Mouse (Mus musculus): ENCODE results near the gene Gm20388. TPM values are rescaled to one million over a fixed set of nuclear protein-coding genes. Genes with fewer than 3 reads are reported as not detected.

Gene Gm20388
- polyA plus RNA-seq, 1 experiment, result 28.1 TPM

GRCm38 (mm10) chr8:121344486-121344885 lies 1433.8 kb downstream of the Gm20388 start:
- no peak overlapping the region for H3K27ac ChIP-seq (ENCODE audit: insufficient read depth, low read length)
- H3K9me3 ChIP-seq (replicated peaks; ENCODE audit: control insufficient read depth, insufficient read depth, low read length, poor library complexity, severe bottlenecking), result no peaks in the 10 kb centered on the region
- H3K4me1 ChIP-seq (ENCODE audit: control insufficient read depth, insufficient read depth, low read length), result no peaks in the 10 kb centered on the region
- no peaks in the 10 kb centered on the region for H3K36me3 ChIP-seq (ENCODE audit: control insufficient read depth, insufficient read depth, low read length, poor library complexity, severe bottlenecking)
- no peaks in the 10 kb centered on the region for H3K27me3 ChIP-seq (ENCODE audit: control insufficient read depth, insufficient read depth, low read length, poor library complexity, severe bottlenecking)
- no peak for TF ChIP-seq CTCF (IDR thresholded peaks at IDR 0.05; ENCODE audit: low read depth, low read length)
- TF ChIP-seq EP300 (IDR thresholded peaks at IDR 0.05; ENCODE audit: insufficient read depth, low read depth, low read length), result no peak
- TF ChIP-seq POLR2A (IDR thresholded peaks at IDR 0.05; ENCODE audit: insufficient read depth, low read length), result no peak
- H3K4me3 ChIP-seq (ENCODE audit: low read depth, low read length), result no peak overlapping the region
- no peak overlapping the region for H3K9ac ChIP-seq (ENCODE audit: low read depth, poor library complexity, severe bottlenecking)

GRCm38 (mm10) chr8:121346175-121346574 lies 1435.5 kb downstream of the Gm20388 start:
- Histone ChIP-seq H3K36me3 (ENCODE audit: control insufficient read depth, insufficient read depth, low read length, poor library complexity, severe bottlenecking) (no peaks in the 10 kb centered on the region), H3K9me3 (replicated peaks; ENCODE audit: control insufficient read depth, insufficient read depth, low read length, poor library complexity, severe bottlenecking) (no peaks in the 10 kb centered on the region), H3K4me1 (ENCODE audit: control insufficient read depth, insufficient read depth, low read length) (no peaks in the 10 kb centered on the region), H3K27ac (ENCODE audit: insufficient read depth, low read length) (no peak overlapping the region), H3K27me3 (ENCODE audit: control insufficient read depth, insufficient read depth, low read length, poor library complexity, severe bottlenecking) (no peaks in the 10 kb centered on the region), H3K9ac (ENCODE audit: low read depth, poor library complexity, severe bottlenecking) (no peak overlapping the region), H3K4me3 (ENCODE audit: low read depth, low read length) (no peak overlapping the region)
- TF ChIP-seq CTCF (IDR thresholded peaks at IDR 0.05; ENCODE audit: low read depth, low read length) (no peak), POLR2A (IDR thresholded peaks at IDR 0.05; ENCODE audit: insufficient read depth, low read length) (no peak), EP300 (IDR thresholded peaks at IDR 0.05; ENCODE audit: insufficient read depth, low read depth, low read length) (no peak)

- Histone ChIP-seq H3K4me3 (ENCODE audit: low read depth, low read length) (no peak overlapping the region), H3K9me3 (replicated peaks; ENCODE audit: control insufficient read depth, insufficient read depth, low read length, poor library complexity, severe bottlenecking) (no peaks in the 10 kb centered on the region), H3K36me3 (ENCODE audit: control insufficient read depth, insufficient read depth, low read length, poor library complexity, severe bottlenecking) (no peaks in the 10 kb centered on the region), H3K27me3 (ENCODE audit: control insufficient read depth, insufficient read depth, low read length, poor library complexity, severe bottlenecking) (no peaks in the 10 kb centered on the region), H3K9ac (ENCODE audit: low read depth, poor library complexity, severe bottlenecking) (no peak overlapping the region), H3K27ac (ENCODE audit: insufficient read depth, low read length) (no peak overlapping the region), H3K4me1 (ENCODE audit: control insufficient read depth, insufficient read depth, low read length) (no peaks in the 10 kb centered on the region)
- TF ChIP-seq CTCF (IDR thresholded peaks at IDR 0.05; ENCODE audit: low read depth, low read length) (no peak), POLR2A (IDR thresholded peaks at IDR 0.05; ENCODE audit: insufficient read depth, low read length) (no peak), EP300 (IDR thresholded peaks at IDR 0.05; ENCODE audit: insufficient read depth, low read depth, low read length) (no peak)
Observed at GRCm38 (mm10) chr8:121346862-121347261, 1436.2 kb downstream of the Gm20388 start.

DNA sequence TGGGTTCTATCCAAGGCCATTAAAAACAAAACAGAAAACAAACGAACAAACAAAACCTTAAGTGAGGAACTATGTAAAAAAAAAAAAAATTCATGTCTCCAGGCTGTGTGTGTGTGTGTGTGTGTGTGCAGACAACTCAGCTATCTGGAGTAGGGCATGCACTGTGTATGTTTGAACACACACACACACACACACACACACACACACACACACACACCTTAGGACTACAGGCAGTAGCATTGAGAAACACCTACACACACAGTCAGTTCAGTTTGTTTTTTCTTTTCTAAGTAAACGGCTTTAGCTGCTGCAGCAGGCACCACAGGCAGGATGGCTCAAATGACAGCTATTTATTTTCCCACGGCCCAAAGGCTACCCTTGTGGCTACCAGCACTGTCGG lies 1438.4 kb downstream of the Gm20388 start:
- H3K27me3 ChIP-seq (ENCODE audit: control insufficient read depth, insufficient read depth, low read length, poor library complexity, severe bottlenecking), result no peaks in the 10 kb centered on the region
- no peak for TF ChIP-seq CTCF (IDR thresholded peaks at IDR 0.05; ENCODE audit: low read depth, low read length)
- no peak for TF ChIP-seq EP300 (IDR thresholded peaks at IDR 0.05; ENCODE audit: insufficient read depth, low read depth, low read length)
- no peak for TF ChIP-seq POLR2A (IDR thresholded peaks at IDR 0.05; ENCODE audit: insufficient read depth, low read length)
- no peak overlapping the region for H3K9ac ChIP-seq (ENCODE audit: low read depth, poor library complexity, severe bottlenecking)
- no peak overlapping the region for H3K27ac ChIP-seq (ENCODE audit: insufficient read depth, low read length)
- no peaks in the 10 kb centered on the region for H3K4me1 ChIP-seq (ENCODE audit: control insufficient read depth, insufficient read depth, low read length)
- H3K36me3 ChIP-seq (ENCODE audit: control insufficient read depth, insufficient read depth, low read length, poor library complexity, severe bottlenecking), result no peaks in the 10 kb centered on the region
- H3K9me3 ChIP-seq (replicated peaks; ENCODE audit: control insufficient read depth, insufficient read depth, low read length, poor library complexity, severe bottlenecking), result no peaks in the 10 kb centered on the region
- no peak overlapping the region for H3K4me3 ChIP-seq (ENCODE audit: low read depth, low read length)

DNA sequence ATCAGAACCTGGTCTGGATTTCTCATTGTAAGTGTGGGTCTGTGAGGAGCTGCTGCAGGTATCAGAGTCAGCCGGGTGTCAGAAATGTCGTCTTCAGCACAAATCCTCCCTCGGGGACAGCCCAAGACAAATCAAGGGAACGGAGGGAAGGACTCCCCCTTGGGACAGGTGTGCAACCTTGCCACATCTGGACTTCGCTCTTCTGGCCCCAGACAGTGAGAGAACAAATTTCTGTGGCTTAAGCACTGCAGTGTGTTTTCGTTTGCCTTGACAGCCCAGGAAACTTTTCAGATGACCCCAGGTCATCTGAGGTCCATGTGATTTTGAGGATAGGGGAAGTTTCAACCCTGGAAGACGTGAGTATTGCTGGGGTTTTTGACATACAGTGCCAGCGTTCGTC lies 1440.2 kb downstream of the Gm20388 start:
- TF ChIP-seq EP300 (IDR thresholded peaks at IDR 0.05; ENCODE audit: insufficient read depth, low read depth, low read length) (no peak), POLR2A (IDR thresholded peaks at IDR 0.05; ENCODE audit: insufficient read depth, low read length) (no peak), CTCF (IDR thresholded peaks at IDR 0.05; ENCODE audit: low read depth, low read length) (no peak)
- Histone ChIP-seq H3K9me3 (replicated peaks; ENCODE audit: control insufficient read depth, insufficient read depth, low read length, poor library complexity, severe bottlenecking) (no peaks in the 10 kb centered on the region), H3K27ac (ENCODE audit: insufficient read depth, low read length) (no peak overlapping the region), H3K27me3 (ENCODE audit: control insufficient read depth, insufficient read depth, low read length, poor library complexity, severe bottlenecking) (no peaks in the 10 kb centered on the region), H3K36me3 (ENCODE audit: control insufficient read depth, insufficient read depth, low read length, poor library complexity, severe bottlenecking) (no peaks in the 10 kb centered on the region), H3K4me1 (ENCODE audit: control insufficient read depth, insufficient read depth, low read length) (no peaks in the 10 kb centered on the region), H3K4me3 (ENCODE audit: low read depth, low read length) (no peak overlapping the region), H3K9ac (ENCODE audit: low read depth, poor library complexity, severe bottlenecking) (no peak overlapping the region)

DNA sequence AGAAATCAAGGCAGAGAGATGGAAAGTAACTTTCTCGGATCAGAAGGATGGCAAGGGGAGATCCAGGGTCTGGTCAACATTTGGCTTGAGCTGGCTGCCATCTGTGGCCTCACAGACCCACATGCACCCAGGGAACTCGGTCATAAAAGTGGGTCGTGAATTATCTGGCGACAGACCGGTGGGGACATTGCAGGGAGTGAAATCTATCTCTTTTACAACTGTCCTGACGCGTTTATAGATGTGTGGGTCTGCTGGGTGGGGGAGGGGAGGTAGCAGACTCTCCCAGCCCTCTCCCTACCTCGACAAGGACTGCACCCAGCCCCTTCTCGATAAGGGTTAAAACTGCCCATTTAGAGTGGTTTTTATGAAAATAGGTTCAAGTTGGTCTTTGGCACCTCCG lies 1444.2 kb downstream of the Gm20388 start:
- TF ChIP-seq CTCF (IDR thresholded peaks at IDR 0.05; ENCODE audit: low read depth, low read length), result no peak
- no peak for TF ChIP-seq POLR2A (IDR thresholded peaks at IDR 0.05; ENCODE audit: insufficient read depth, low read length)
- TF ChIP-seq EP300 (IDR thresholded peaks at IDR 0.05; ENCODE audit: insufficient read depth, low read depth, low read length), result no peak
- no peak overlapping the region for H3K9ac ChIP-seq (ENCODE audit: low read depth, poor library complexity, severe bottlenecking)
- no peaks in the 10 kb centered on the region for H3K4me1 ChIP-seq (ENCODE audit: control insufficient read depth, insufficient read depth, low read length)
- H3K27ac ChIP-seq (ENCODE audit: insufficient read depth, low read length), result no peak overlapping the region
- H3K27me3 ChIP-seq (ENCODE audit: control insufficient read depth, insufficient read depth, low read length, poor library complexity, severe bottlenecking), result no peaks in the 10 kb centered on the region
- no peaks in the 10 kb centered on the region for H3K9me3 ChIP-seq (replicated peaks; ENCODE audit: control insufficient read depth, insufficient read depth, low read length, poor library complexity, severe bottlenecking)
- no peak overlapping the region for H3K4me3 ChIP-seq (ENCODE audit: low read depth, low read length)
- no peaks in the 10 kb centered on the region for H3K36me3 ChIP-seq (ENCODE audit: control insufficient read depth, insufficient read depth, low read length, poor library complexity, severe bottlenecking)

Measured in ES-Bruce4 (cell line).